Mouse (Mus musculus) ES-Bruce4 (cell line): Measurements from ENCODE around the gene Tctn1.

Experiments used
- CTCF ChIP-seq: IDR thresholded peaks from one replicate; pipeline ENCODE4 v1.8.1; 2011; ENCODE audit warnings: low read depth, low read length
- EP300 ChIP-seq: IDR thresholded peaks from 2 replicates; pipeline ENCODE4 v1.6.1; 2011; ENCODE audit warnings: low read depth, low read length; ENCODE audit not compliant: insufficient read depth
- POLR2A ChIP-seq: IDR thresholded peaks from one replicate; pipeline ENCODE4 v1.8.1; 2011; ENCODE audit warnings: low read length; ENCODE audit not compliant: insufficient read depth

DNA sequence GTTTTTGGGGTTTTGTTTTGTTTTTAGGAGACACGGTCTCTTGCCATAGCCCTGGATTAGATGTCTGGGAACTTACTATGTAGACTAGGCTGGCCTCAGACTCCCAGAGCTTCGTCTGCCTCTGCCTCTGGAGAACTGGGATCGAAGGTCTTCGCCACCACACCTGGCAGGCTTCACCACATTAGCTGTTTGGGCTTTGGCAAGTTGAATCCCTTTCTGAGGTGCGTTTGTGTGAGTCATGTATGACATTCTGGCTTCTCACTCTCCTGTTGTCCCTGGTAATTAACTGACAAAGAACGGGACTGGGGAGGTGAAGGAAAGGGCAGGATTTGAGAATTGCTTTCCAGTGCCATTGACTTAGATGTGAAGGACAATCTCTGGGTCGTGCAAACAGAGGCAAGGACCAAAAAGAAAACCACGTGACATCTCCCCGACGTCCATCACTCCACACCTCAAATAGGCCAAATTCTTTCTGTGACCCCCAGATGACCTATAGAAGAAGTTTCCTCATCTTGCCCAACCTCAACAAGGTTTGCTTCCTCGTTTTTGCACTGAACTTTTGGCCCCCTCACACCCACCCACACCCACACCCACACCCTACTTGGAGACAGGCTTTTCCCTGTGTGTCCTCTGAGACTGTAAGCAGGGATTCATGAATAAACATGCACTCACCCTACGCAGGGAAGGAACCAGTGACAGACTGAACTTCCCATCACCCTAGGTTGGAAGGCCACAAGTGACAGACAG, 4.8 kb upstream of the Tctn1 start:
- TF ChIP-seq CTCF (no peak), POLR2A (no peak), EP300 (0 out of 2 replicates have a peak, but pooled peaks have one; percentile 8)
